Mouse (Mus musculus): Measurements from ENCODE around the gene Def8. TPM values are rescaled to one million over a fixed set of nuclear protein-coding genes. Genes with fewer than 3 reads are reported as not detected.

The Def8 gene
- total RNA-seq, 1 experiment from 2014 or later, result 43.9 TPM

Other genes starting within 250 kb of the Def8 start
- not detected in 2 replicates for gene Dpep1, start 237.3 kb upstream of the Def8 start, total RNA-seq (2017)
- gene Chmp1a, start 210.8 kb upstream of the Def8 start, total RNA-seq (2017), result 23.5 and 26.8 TPM in 2 replicates
- 0.59 and 3.6 TPM in 2 replicates for gene Spata33, start 210.7 kb upstream of the Def8 start, total RNA-seq (2017)
- gene Cdk10, start 198.7 kb upstream of the Def8 start, total RNA-seq (2017), result 15.7 and 21.1 TPM in 2 replicates
- gene Spata2l, start 187.3 kb upstream of the Def8 start, total RNA-seq (2017), result 1.8 and 3.8 TPM in 2 replicates
- 8.2 and 9.1 TPM in 2 replicates for gene Zfp276, start 169.3 kb upstream of the Def8 start, total RNA-seq (2017)
- 6.3 and 14.2 TPM in 2 replicates for gene Vps9d1, start 169.2 kb upstream of the Def8 start, total RNA-seq (2017)
- 23.1 and 43.3 TPM in 2 replicates for gene Fanca, start 105.0 kb upstream of the Def8 start, total RNA-seq (2017)
- 2.9 TPM in 2 replicates for gene Spire2, start 90.8 kb upstream of the Def8 start, total RNA-seq (2017)
- gene Tcf25, start 49.8 kb upstream of the Def8 start, total RNA-seq (2017), result 105 and 176 TPM in 2 replicates
- gene Mc1r, start 16.4 kb upstream of the Def8 start, total RNA-seq (2017), result not detected in 2 replicates
- 0.87 TPM in 1 of 2 replicates, not detected in the other for gene Tubb3, start 12.1 kb upstream of the Def8 start, total RNA-seq (2017)
- gene Afg3l1, start 54.4 kb downstream of the Def8 start, total RNA-seq (2017), result 20.2 and 22.6 TPM in 2 replicates
- not detected in 2 replicates for gene Dbndd1, start 91.9 kb downstream of the Def8 start, total RNA-seq (2017)
- gene Gas8, start 95.3 kb downstream of the Def8 start, total RNA-seq (2017), result 10.3 and 16.7 TPM in 2 replicates
- 0.55 and 0.78 TPM in 2 replicates for gene Rhou, start 230.4 kb downstream of the Def8 start, total RNA-seq (2017)

Data from common myeloid progenitor, adult 5-6 weeks (primary cell).